Mouse (Mus musculus) layer of hippocampus, adult 18-20 months (tissue): ENCODE data around the gene Pcbp2. TPM values are rescaled to one million over a fixed set of nuclear protein-coding genes. Genes with fewer than 3 reads are reported as not detected.

ENCODE experiments used
- DNase-seq, 2 experiments: peaks; one replicate each; pipeline ENCODE4 v3.0.0; 2022; ENCODE audit warnings: low spot score in 2 of 2
- total RNA-seq, 2 experiments: library from RNA; stranded (reverse); gene quantifications; 2 replicates each; pipeline ENCODE4 v1.2.3; 2021

Pcbp2 gene
- total RNA-seq, 2 experiments from 2014 or later, result 495 to 508 TPM

DNA sequence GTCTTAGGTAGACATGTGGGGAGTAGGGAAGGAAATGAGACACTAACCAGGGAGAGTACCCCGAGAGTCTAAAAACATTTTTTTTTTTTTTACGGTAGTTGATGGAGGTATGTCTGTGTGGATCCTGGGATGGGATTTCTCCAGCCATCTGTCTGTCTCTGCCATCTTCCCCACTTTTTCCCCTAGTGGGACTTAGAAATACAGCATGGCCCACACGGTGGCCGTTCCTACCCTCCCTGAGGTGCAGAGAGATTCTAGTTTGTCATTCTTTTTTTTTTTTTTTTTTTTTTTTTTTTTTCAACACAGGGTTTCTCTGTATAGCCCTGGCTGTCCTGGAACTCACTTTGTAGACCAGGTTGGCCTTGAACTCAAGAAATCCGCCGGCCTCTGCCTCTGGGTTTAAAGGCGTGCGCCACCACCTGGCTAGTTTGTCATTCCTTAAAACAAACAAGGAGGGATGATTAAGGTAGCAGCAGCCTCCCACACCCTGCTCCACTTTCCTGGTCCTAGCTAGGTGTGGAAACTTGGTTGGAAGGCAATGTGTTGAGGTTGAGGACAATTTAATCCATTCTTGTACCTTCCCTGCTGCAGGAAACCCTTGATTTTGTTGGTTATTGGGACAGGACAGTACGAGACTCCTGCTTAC, 8.8 kb upstream of the Pcbp2 start:
- no peak for DNase-seq

DNA sequence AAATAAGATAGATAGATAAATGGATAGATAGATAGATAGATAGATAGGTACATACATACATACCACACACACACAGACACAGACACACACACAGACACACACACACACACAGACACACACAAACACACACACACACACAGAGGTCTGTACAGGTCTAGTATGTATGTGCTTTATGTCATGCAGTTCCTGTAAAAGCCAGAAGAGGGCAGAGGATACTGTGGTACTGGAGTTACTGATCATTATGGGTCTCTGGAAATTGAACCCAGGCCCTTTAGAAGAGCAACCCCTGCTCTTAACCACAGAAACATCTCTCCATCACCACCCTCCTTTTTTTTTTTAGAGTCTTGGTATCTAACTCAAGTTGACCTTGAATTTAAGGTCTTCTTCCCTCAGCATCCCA, 6.7 kb upstream of the Pcbp2 start:
- DNase-seq, result no peak

DNA sequence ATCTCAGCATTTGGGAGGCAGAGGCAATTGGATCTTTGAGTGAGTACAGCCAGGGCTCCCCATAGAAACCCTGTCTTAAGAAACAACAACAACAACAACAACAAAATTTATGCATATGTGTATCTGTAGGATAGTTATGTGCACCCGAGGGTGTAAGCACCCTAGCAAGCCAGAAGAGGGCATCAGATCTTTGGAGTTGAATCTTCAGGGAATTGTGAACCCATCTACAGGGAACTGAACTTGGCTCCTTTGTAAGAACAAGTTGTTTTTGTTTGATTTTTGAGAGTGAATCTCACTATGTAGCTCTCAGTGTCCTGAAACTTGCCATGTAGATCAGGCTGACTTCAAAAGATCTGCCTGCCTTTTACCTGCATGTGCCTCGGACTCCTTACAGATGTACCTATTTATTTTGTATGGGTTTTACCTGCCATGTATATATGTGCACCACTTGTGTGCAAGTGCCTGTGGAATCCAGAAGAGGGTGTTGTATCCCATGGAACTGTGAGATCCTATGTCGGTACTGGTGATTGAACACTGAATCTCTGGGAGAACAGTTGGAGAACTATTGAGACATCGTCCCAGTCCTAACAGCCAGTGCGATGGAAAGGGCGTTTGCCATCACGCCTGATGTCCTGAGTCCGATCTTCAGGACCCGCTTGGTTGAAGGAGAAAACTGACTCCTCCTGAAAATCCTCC, 1.5 kb upstream of the Pcbp2 start:
- no peak for DNase-seq

DNA sequence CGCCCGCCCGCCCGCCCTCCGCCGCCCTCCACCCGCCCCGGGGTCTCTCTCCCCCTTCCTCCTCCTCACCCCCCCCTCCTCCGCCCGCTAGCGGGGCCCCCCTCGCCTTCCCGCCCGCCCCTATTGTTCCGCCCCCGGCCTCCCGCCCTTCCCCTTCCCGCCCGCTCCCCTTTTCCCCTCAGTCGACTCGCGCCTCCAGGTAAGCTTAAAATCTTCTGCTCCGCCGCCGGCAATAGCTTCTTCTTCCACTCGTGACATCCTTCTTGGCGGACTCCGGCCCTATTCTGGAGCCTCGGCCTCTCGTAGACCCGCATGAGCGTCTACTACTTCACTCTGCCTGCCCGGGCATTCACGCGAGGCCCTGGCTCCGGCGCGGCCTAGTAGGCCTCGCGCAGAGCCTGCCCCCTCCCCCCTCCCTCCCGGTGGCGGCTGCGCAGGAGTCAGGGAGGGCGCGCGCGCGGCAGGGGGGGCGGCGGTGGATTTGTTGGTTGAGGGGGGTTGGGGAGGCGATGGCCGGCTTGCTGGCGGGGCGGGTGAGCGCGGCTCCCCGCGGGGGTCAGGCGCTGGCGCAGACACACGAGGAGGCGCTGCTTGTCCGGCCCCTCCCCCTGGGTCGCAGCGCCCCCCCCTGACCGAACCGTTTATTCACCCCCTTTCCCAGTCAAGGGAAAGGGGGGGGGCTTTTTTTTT, 411 bp downstream of the Pcbp2 start:
- peak; percentile 67 to 85 for DNase-seq

DNA sequence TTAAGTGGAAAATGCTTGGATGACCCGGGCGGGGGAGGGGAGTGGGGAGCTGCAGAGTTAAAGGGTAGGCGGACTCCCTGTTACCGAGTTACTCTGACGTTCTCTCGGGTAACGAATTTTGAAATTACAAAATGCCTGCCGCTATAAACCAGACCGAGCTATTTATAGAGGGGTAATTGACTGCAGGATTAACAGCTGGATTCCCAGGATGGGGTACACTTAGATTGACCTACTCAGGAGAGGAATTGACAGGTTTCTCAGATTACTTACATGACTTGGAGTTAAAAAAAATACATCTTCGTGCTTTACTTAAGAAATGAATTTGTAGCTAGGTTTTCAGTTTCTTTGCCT, 931 bp downstream of the Pcbp2 start:
- DNase-seq, result no peak

DNA sequence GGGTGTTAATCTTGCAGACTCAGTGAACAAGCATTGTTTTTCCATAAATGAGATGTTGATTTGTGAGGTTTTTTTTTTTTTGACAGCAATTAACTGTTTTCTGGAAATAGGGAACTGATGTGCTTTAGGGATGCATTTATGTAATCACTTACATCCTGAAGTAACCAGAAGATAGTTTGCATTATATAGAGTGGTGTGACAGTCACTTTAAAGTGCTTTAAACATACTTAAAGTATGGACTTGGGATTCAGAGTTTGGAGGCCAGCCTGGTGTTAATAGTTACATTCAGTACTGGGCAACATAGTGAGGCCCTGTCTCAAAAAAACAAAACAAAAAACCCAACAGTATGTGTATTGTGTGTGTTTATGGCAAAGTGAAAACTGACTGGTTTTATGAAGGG, 1.4 kb downstream of the Pcbp2 start:
- DNase-seq, result no peak

DNA sequence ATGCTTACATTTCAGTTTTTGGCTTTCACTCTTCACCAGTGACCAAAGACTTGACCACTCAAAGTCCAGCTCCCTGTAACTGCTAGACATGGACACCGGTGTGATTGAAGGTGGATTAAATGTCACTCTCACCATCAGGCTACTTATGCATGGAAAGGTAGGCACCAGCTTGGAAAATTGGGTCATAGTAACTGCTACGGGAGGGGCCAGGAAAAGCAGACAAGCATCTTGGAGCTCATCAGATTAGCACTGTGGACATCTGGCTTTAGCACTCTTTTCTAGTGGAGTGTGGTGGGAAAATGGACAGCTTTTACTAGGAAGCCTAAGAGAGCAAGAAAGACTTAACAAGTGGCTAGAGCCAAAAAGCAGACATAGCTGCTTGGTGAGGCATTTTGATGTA, 2.9 kb downstream of the Pcbp2 start:
- no peak for DNase-seq

DNA sequence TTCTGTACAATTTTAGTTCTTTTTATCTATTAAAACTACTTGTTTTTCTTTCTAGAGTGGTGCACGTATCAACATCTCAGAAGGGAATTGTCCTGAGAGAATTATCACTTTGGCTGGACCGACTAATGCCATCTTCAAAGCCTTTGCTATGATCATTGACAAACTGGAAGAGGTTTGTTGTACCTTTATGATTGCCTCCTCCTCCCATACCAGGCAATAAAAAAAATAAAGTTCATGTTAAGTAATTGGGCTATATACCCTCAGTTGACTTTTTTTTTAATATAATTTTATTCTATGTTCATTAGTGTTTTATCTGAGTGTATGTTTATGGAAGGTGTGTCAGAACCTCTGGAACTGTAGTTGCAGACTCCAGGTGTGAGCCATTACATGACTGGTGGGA, 4.2 kb downstream of the Pcbp2 start:
- no peak for DNase-seq

DNA sequence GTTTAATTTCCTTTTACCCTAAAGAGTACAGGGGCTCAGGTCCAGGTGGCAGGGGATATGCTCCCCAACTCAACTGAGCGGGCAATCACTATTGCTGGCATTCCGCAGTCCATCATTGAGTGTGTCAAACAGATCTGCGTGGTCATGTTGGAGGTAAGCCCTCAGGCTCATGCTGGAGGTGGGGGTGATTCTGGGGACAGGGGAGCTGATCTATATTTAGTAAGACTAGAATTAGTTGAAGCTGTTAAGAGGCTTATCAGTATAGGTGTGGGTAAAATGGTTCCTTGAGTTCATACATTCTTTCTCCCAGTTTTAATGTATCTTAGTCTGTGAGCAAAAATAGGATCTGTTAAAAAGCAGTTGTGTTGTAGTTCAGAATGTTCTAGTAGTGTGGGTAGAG, 12.8 kb downstream of the Pcbp2 start:
- no peak for DNase-seq

DNA sequence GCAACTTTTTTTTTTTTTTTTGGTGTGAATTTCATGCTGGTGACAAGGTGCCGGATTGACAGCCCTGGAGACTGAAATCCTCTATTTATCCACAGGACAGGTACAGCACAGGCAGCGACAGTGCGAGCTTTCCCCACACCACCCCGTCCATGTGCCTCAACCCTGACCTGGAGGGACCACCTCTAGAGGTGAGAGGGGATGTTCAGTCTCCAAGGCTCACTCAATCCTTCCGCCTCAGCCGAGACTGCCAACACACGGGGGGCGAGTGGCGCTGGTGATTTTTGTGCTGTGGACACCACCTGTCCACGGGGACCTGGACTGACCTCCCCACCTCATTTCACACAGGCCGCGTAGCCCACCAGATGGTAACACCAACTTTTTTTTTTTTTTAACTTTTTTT, 15.5 kb downstream of the Pcbp2 start:
- DNase-seq, result no peak

DNA sequence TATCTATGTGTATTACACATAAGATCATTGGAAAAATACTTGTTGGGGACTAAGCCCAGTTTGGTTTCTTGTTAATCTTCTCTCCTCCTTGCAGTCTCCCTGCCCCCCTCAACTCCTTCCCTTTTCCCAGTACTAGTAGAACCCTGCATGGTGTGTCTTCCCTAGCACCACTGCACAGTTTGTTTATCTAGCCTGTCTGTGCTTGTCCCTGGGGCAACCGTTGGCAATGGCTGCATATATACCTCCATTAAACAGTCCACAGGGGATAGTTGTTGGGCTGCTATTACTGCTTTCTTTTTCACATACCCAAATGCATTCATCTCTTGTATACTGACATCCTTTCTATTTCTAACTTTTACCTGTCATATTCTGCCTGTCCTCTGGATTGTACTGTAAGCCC, 17.3 kb downstream of the Pcbp2 start:
- no peak for DNase-seq

DNA sequence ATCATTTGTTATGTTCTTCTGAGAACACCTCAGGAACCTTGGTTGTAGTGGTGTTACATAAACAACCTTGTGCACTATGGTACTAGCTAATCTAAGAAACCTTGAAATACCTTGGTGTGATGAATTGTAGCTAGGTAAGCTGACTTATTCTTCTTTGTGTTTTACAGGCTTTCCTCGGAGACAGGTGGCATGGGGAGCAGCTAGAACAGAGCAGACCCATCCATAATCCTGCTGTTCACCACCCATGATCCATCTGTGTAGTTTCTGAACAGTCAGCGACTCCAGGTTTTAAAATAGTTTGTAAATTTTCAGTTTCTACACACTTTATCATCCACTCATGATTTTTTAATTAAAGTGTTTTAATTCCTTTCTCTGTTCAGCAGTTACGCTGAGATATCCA, 28.0 kb downstream of the Pcbp2 start:
- peak in 1 of 2 experiments; percentile 79 for DNase-seq

DNA sequence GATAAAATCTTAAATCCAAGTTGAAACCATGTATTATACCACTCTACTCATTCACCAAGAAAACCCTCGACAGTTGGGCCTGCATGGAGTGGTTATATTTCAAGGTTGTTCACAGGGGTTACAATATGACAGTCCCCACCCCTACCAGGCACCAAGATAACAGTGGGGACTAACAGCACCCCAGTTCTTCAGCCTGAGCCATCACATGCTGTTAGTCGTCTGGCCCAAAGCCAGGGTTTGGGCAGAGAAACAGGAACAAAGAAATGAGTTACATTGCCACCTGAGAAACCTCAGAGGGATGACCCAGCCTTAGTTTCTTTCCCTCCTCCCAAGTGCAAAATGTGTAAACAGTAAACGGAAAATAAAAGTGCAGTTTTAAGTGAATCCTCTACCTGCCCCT, 29.0 kb downstream of the Pcbp2 start:
- no peak for DNase-seq

DNA sequence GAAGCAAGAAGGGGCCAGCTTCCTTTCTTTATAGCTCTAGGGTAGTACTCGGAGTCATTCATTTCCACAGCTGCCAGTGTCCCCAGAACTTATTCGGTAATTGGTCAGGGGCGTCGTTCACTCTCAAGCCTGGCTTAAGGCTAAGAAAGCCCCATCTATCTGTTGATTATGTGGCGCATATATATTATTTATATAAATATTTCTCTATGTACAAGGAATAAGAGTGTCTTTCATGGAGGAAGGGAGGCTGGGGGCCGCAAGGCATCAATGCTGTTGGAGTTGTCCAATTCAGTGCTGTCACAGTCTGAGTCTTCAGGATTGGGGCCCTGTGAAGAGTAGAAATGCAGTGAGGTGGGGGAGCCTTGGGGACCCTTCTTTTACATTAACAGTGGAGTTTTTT, 29.5 kb downstream of the Pcbp2 start:
- DNase-seq, result no peak

DNA sequence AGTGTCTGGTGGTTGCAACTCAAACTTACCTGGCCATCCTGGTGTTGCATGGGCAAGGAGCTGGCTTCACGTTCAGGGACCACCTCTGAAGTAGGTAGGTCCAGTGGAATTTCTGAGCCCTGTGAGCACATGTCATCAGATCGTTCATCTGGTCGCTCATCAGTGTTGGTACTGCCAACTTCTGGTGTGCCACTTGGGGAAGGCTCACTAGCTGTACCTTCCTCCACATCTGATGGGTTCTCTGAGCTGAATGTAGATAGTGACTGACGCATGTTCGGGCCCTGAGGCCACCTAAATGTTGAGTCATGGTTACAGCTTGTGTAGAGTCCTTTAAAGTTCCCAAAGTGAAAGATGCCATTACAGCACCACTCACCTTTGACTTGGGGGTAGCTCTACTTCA, 30.1 kb downstream of the Pcbp2 start:
- no peak for DNase-seq

DNA sequence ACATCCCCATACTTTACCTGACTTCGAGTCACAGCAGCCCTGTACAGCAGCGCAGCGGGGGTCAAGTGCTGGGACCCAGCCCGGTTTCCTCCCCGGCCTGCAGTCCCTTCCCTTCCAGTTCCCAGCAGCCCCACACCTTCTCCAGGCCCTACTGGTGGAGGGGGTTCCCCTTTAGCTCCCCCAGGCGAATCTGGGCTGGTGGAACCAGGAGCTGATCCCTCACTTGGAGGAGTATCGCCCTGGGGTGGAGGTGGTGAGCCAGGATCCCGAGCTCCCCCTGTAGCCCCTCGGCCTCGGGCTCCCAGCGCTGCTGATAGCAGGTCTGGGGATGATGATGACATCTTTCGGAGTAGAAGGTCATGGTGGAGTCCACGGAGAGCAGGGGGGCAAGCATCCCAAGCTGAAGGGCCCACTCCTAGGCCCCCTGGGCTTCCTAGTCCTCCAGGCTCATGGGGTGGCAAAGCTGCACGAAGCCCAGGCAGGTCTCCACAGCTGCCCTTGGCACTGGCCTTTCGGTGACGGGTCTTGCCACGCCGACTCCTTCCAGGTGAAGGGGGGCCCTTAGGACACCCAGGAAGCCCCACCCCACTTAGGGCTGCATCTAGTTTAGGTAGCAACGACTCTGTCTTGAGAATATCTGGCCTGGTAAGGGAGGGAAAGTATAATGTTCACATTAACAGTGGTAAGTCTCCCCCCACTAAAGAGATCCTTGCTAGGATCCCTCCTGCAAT, 30.9 kb downstream of the Pcbp2 start:
- no peak for DNase-seq

DNA sequence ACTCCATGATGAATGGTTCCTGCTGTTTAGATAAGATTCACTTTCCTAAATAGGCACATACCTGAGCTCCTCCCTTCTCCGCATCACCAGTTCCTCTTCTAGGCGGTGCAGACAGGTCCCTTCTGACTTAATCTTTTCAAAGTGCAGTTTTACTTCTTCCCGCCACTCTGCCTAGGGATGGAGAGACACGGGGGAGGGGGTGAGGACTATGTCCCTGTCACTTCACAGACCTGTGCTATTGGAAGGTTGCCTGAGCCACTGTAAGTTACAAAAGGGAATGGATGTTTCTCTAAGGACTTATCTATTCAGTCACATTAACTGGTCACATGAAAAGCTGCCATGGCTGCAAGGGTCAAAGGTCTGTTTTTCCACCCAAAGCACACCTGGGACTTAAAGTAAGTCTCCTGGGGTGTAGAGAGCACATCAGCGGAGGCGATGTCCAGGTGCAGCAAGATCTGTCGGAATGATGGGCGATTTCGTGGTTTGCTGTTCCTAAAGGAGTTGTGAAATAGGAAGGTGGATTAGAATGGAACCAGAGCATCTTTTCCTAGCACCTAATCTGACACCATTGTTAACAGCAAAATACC, 32.0 kb downstream of the Pcbp2 start:
- DNase-seq, result no peak

DNA sequence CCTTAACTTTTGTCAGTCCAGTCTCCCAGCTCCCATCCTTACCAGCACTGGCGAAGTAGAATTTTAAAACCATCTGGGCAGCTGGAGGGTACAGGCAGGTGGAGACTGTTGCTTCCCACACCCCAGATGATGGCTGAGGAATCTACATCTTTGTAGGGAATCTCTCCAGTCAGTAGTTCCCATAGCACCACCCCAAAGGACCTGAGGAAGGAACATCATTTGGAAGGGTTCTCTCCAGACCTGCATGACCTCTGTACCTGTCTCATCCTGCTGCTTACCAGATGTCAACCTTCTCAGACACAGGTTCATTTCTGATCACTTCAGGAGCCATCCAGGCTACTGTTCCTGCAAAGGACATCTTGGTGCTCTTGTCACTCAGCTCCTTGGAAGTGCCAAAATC, 33.1 kb downstream of the Pcbp2 start, which contains the start of gene Gm10337:
TSS of gene Gm10337 (plus strand) at position 276 of the 400 bp plus-strand sequence.
- no peak for DNase-seq

DNA sequence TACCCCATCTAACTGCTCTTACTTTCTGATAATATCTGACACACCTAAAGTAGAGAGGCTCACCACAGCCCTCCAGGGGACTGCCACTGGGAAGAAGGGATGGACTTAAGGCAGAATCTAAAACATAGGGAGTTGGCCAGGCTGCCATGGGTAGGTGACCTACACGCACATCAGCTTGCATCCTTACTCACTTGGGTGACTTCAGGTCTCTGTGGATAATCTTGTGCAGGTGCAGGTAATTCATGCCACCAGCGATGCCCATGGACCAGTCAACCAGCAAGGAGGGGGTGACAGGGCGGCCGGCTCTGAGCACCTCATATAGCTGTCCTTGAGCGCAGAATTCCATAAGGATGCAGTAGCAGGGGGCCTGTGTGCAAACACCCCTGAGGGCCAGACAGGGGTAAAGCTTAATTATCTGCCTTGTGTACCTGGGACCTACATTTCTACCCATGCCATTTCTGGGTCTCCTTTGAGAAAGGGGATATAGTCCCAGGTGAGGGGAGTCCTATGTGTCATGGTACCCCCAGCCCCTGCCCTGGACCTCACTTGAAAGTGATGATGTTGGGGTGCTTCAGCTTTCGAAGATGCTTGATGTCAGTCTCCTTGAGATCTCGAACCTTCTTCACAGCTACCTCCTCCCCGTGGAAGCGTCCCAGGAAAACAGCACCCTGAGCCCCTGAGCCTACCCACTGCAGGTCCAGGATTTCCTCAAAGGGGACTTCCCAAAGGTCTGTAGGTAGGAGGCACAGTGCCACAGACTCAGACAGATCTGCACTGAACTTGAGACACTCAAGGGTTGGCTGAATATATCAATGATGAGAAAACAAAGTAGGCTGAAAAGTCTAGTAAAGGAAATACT, 33.8 kb downstream of the Pcbp2 start:
- DNase-seq, result no peak

DNA sequence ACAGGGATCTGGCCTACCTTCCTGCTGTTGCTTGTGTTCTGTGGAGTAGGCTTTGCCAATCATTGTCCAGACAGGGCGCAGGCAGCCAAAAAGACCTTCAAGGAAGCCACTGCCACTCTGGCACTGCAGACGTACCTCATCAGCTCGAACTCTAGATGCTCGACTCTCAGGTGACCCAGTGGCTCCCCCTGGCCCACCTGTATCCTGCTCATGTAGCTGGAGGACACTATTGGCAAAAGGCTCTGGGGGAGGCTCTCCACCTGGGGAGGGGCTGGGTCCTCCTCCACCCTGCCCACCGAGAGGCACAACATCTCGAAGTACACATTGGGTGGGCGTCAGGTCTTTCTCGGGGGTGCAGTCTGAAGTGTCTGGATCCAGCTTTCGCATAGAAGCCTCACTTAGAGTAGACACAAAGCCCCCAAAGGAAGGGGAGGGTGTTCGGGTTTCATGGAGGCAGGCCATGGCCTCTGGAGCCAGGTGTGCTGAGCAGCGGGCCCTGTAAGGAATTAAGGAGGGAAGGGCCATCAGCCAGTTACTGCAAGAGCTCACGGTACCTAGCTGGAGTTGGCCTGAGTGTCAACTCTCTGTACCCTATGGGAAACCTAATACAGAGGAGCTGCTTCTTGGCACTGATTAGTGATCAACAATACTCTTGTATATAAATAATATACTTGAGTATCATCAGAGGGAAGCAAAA, 34.9 kb downstream of the Pcbp2 start:
- no peak for DNase-seq
